Mouse (Mus musculus) adipocyte (in vitro differentiated cells): ENCODE measurements around the gene Lpar6.

Experiments used
- DNase-seq: peaks from one replicate; pipeline ENCODE4 v3.0.0-alpha.2; 2016; ENCODE audit warnings: low spot score

The Lpar6 gene

GRCm38 (mm10) chr14:73255426-73255970 lies 17.8 kb downstream of the Lpar6 start:
- DNase-seq = no peak

GRCm38 (mm10) chr14:73257348-73257747 lies 19.7 kb downstream of the Lpar6 start:
- DNase-seq = no peak

GRCm38 (mm10) chr14:73258181-73258580 lies 20.5 kb downstream of the Lpar6 start:
- peak; percentile 88 for DNase-seq

- no peak for DNase-seq
Observed at GRCm38 (mm10) chr14:73262210-73262609, 24.5 kb downstream of the Lpar6 start.

GRCm38 (mm10) chr14:73266166-73266565 lies 28.5 kb downstream of the Lpar6 start:
- no peak for DNase-seq

- DNase-seq = no peak
Observed at GRCm38 (mm10) chr14:73271807-73272206, 34.1 kb downstream of the Lpar6 start.

- DNase-seq = no peak
Observed at GRCm38 (mm10) chr14:73279096-73279495, 41.4 kb downstream of the Lpar6 start.

- peak; percentile 48 for DNase-seq
Observed at GRCm38 (mm10) chr14:73280996-73281395, 43.3 kb downstream of the Lpar6 start.

- no peak for DNase-seq
Observed at GRCm38 (mm10) chr14:73289915-73290314, 52.2 kb downstream of the Lpar6 start.

- DNase-seq = no peak
Observed at GRCm38 (mm10) chr14:73292434-73292833, 54.7 kb downstream of the Lpar6 start.
